Mouse (Mus musculus): ENCODE measurements around the gene Lin7a. TPM values are rescaled to one million over a fixed set of nuclear protein-coding genes. Genes with fewer than 3 reads are reported as not detected.

The Lin7a gene
- polyA plus RNA-seq, 1 experiment from 2014 or later: 25.9 TPM

DNA sequence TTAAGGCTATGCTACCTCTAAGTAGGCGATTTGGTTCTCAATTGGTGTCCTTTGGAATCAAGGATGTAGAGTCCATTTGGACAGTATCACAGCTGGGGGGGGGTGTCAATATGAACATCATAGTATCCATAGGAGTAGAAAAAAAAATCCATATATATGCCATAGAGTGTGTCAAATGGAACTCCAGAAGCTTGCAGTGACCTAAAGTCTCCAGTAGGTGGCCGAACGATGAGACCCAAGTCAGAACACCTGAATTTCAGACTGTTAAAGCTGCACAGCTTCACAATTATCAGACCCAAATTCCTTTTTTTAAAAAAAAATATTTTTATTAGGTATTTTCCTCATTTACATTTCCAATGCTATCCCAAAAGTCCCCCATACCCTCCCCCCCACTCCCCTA, 3.3 kb downstream of the Lin7a start:
- Histone ChIP-seq H3K36me3 (ENCODE audit: control insufficient read depth, insufficient read depth, low read length) (no peaks in the 10 kb centered on the region), H3K4me1 (replicated peaks; ENCODE audit: control insufficient read depth, insufficient read depth, low read length) (no peaks in the 10 kb centered on the region), H3K27me3 (ENCODE audit: control insufficient read depth, insufficient read depth, low read length) (peaks cover 4% of the 10 kb centered on the region; the same call in 1 of the 2 replicates), H3K9ac (ENCODE audit: low read depth, low read length) (no peak overlapping the region), H3K27ac (ENCODE audit: low read depth, low read length) (no peak overlapping the region), H3K4me2 (replicated peaks; ENCODE audit: low read depth, low read length) (no peak overlapping the region), H3K4me3 (ENCODE audit: low read depth, low read length) (no peak overlapping the region), H3K9me3 (ENCODE audit: control insufficient read depth, low read length) (no peaks in the 10 kb centered on the region)
- ATAC-seq (ENCODE audit: low FRiP score) (no peak), DNase-seq (ENCODE audit: low spot score) (peak; percentile 44)
- 63% methylated on average over 3 of the region's 3 CpGs for WGBS

DNA sequence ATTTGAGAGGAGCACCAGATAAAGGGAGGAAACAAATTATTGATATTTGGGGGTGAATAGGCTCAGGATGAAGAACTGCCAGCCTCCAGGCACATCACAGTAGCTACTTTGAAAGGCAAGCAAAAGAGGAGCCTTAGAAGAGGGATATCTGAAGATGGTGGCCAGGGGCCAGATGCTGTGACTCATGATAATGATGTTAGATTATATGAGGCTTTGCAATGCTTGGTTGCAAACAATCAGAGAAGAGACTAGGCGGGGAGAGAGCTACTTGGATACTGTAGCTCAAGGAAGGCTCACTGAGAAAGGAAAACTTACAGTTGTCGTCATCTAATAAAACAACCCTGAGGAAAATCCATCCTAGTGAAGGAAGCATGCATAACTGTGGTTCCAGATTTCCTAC, 5.2 kb downstream of the Lin7a start:
- Histone ChIP-seq H3K36me3 (ENCODE audit: control insufficient read depth, insufficient read depth, low read length) (no peaks in the 10 kb centered on the region), H3K4me3 (ENCODE audit: low read depth, low read length) (no peak overlapping the region), H3K27me3 (ENCODE audit: control insufficient read depth, insufficient read depth, low read length) (peaks cover 2% of the 10 kb centered on the region; the same call in 1 of the 2 replicates), H3K9ac (ENCODE audit: low read depth, low read length) (no peak overlapping the region), H3K27ac (ENCODE audit: low read depth, low read length) (no peak overlapping the region), H3K4me2 (replicated peaks; ENCODE audit: low read depth, low read length) (no peak overlapping the region), H3K9me3 (ENCODE audit: control insufficient read depth, low read length) (no peaks in the 10 kb centered on the region), H3K4me1 (replicated peaks; ENCODE audit: control insufficient read depth, insufficient read depth, low read length) (no peaks in the 10 kb centered on the region)
- no peak for DNase-seq (ENCODE audit: low spot score)
- WGBS: 88% methylated on average over 2 of the region's 2 CpGs
- ATAC-seq (ENCODE audit: low FRiP score): no peak

GRCm38 (mm10) chr10:107293934-107294664, 22.6 kb downstream of the Lin7a start:
- ATAC-seq (ENCODE audit: low FRiP score) (no peak), DNase-seq (ENCODE audit: low spot score) (no peak)
- Histone ChIP-seq H3K27me3 (ENCODE audit: control insufficient read depth, insufficient read depth, low read length) (no peaks in the 10 kb centered on the region), H3K27ac (ENCODE audit: low read depth, low read length) (no peak overlapping the region), H3K36me3 (ENCODE audit: control insufficient read depth, insufficient read depth, low read length) (no peaks in the 10 kb centered on the region), H3K9ac (ENCODE audit: low read depth, low read length) (no peak overlapping the region), H3K4me2 (replicated peaks; ENCODE audit: low read depth, low read length) (no peak overlapping the region), H3K9me3 (ENCODE audit: control insufficient read depth, low read length) (no peaks in the 10 kb centered on the region; the same call in 1 of the 2 replicates), H3K4me1 (replicated peaks; ENCODE audit: control insufficient read depth, insufficient read depth, low read length) (no peaks in the 10 kb centered on the region), H3K4me3 (ENCODE audit: low read depth, low read length) (no peak overlapping the region)
- 72% methylated on average over 7 of the region's 7 CpGs for WGBS

GRCm38 (mm10) chr10:107300587-107301248, 29.2 kb downstream of the Lin7a start:
- ATAC-seq (ENCODE audit: low FRiP score) (no peak), DNase-seq (ENCODE audit: low spot score) (no peak)
- H3K9ac ChIP-seq (ENCODE audit: low read depth, low read length): no peak overlapping the region
- H3K4me3 ChIP-seq (ENCODE audit: low read depth, low read length): no peak overlapping the region
- WGBS: 92% methylated on average over 2 of the region's 2 CpGs
- H3K27me3 ChIP-seq (ENCODE audit: control insufficient read depth, insufficient read depth, low read length): no peaks in the 10 kb centered on the region
- H3K27ac ChIP-seq (ENCODE audit: low read depth, low read length): no peak overlapping the region
- H3K4me1 ChIP-seq (replicated peaks; ENCODE audit: control insufficient read depth, insufficient read depth, low read length): no peaks in the 10 kb centered on the region
- no peaks in the 10 kb centered on the region for H3K9me3 ChIP-seq (ENCODE audit: control insufficient read depth, low read length)
- no peak overlapping the region for H3K4me2 ChIP-seq (replicated peaks; ENCODE audit: low read depth, low read length)
- no peaks in the 10 kb centered on the region for H3K36me3 ChIP-seq (ENCODE audit: control insufficient read depth, insufficient read depth, low read length)

DNA sequence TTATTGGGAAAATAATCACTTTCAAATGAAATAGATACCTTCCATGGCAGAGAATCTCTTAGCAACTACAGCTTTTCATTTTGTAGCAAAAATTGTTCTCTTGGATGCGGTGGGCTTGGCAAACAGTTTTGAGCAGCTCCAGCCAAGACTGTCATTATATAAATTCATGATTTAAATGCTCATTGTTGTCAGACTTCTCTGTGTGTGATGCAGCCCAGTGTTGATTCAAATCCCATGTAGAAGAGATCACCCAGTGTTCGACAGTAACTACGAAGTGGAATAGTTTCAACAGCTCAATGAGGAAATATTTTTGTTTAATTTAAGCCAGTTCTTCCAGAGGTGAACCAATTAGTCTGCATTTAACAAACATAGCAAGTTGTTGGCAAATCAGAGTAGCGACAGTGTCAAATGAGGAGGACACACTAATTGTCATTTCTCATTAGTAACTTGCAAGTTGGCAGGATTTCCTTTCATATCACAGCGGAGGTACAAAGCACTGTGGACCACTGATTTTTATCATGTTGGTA, 39.5 kb downstream of the Lin7a start:
- 90% methylated on average over 5 of the region's 5 CpGs for WGBS
- H3K27ac ChIP-seq (ENCODE audit: low read depth, low read length): no peak overlapping the region
- no peaks in the 10 kb centered on the region for H3K4me1 ChIP-seq (replicated peaks; ENCODE audit: control insufficient read depth, insufficient read depth, low read length)
- no peaks in the 10 kb centered on the region for H3K36me3 ChIP-seq (ENCODE audit: control insufficient read depth, insufficient read depth, low read length)
- DNase-seq (ENCODE audit: low spot score): no peak
- H3K4me3 ChIP-seq (ENCODE audit: low read depth, low read length): no peak overlapping the region
- no peak for ATAC-seq (ENCODE audit: low FRiP score)
- no peaks in the 10 kb centered on the region for H3K9me3 ChIP-seq (ENCODE audit: control insufficient read depth, low read length)
- no peak overlapping the region for H3K4me2 ChIP-seq (replicated peaks; ENCODE audit: low read depth, low read length)
- H3K9ac ChIP-seq (ENCODE audit: low read depth, low read length): no peak overlapping the region
- no peaks in the 10 kb centered on the region for H3K27me3 ChIP-seq (ENCODE audit: control insufficient read depth, insufficient read depth, low read length)

- Histone ChIP-seq H3K9ac (ENCODE audit: low read depth, low read length) (no peak overlapping the region), H3K9me3 (ENCODE audit: control insufficient read depth, low read length) (no peaks in the 10 kb centered on the region), H3K27ac (ENCODE audit: low read depth, low read length) (no peak overlapping the region), H3K27me3 (ENCODE audit: control insufficient read depth, insufficient read depth, low read length) (no peaks in the 10 kb centered on the region), H3K4me2 (replicated peaks; ENCODE audit: low read depth, low read length) (no peak overlapping the region), H3K36me3 (ENCODE audit: control insufficient read depth, insufficient read depth, low read length) (no peaks in the 10 kb centered on the region), H3K4me3 (ENCODE audit: low read depth, low read length) (no peak overlapping the region), H3K4me1 (replicated peaks; ENCODE audit: control insufficient read depth, insufficient read depth, low read length) (no peaks in the 10 kb centered on the region)
- ATAC-seq (ENCODE audit: low FRiP score): no peak
- DNase-seq (ENCODE audit: low spot score): no peak
- 89% methylated on average over 4 of the region's 4 CpGs for WGBS
Observed at GRCm38 (mm10) chr10:107312609-107313008, 41.1 kb downstream of the Lin7a start.

DNA sequence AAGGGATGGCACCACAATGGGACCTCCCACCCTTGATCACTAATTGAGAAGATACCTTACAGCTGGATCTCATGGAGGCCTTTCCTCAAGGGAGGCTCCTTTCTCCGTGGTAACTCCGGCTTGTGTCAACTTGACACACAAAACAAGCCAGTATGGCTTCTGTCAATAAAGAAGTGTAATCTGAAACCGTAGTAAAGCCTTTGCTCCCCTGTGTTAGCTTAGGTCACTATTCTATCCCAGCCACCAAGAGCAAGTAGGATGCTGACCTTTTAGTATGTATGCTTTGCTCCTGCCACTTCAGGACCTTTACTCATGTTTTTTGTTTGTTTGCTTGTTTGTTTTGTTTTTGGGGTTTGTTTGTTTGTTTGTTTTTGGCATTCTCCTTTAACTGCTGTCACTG, 41.9 kb downstream of the Lin7a start:
- no peaks in the 10 kb centered on the region for H3K27me3 ChIP-seq (ENCODE audit: control insufficient read depth, insufficient read depth, low read length)
- no peak for ATAC-seq (ENCODE audit: low FRiP score)
- H3K9me3 ChIP-seq (ENCODE audit: control insufficient read depth, low read length): no peaks in the 10 kb centered on the region
- DNase-seq (ENCODE audit: low spot score): no peak
- no peak overlapping the region for H3K27ac ChIP-seq (ENCODE audit: low read depth, low read length)
- H3K4me1 ChIP-seq (replicated peaks; ENCODE audit: control insufficient read depth, insufficient read depth, low read length): no peaks in the 10 kb centered on the region
- H3K4me2 ChIP-seq (replicated peaks; ENCODE audit: low read depth, low read length): no peak overlapping the region
- H3K36me3 ChIP-seq (ENCODE audit: control insufficient read depth, insufficient read depth, low read length): no peaks in the 10 kb centered on the region
- H3K9ac ChIP-seq (ENCODE audit: low read depth, low read length): no peak overlapping the region
- WGBS: 51% methylated on average over 3 of the region's 3 CpGs
- no peak overlapping the region for H3K4me3 ChIP-seq (ENCODE audit: low read depth, low read length)

DNA sequence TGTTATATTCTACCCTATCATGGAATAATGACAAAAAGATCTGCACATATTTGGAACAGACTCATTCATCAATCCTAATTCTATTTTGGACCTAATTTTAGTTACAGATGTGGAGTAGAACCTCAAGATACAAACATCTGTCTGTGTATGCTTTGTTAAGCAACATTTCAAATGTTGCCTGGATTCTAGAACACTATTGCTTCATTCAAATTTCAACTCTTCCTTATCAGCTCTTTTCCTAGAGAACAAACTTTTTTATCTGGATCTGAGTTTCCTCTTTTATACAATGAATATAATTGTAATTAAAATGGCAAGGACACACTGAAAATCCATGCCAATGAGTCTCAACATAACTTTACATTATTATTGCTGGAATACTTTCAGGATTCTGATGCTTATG, 43.8 kb downstream of the Lin7a start:
- H3K4me3 ChIP-seq (ENCODE audit: low read depth, low read length): no peak overlapping the region
- no peaks in the 10 kb centered on the region for H3K4me1 ChIP-seq (replicated peaks; ENCODE audit: control insufficient read depth, insufficient read depth, low read length)
- no peak for DNase-seq (ENCODE audit: low spot score)
- ATAC-seq (ENCODE audit: low FRiP score): no peak
- no peaks in the 10 kb centered on the region for H3K36me3 ChIP-seq (ENCODE audit: control insufficient read depth, insufficient read depth, low read length)
- no peak overlapping the region for H3K27ac ChIP-seq (ENCODE audit: low read depth, low read length)
- no peak overlapping the region for H3K9ac ChIP-seq (ENCODE audit: low read depth, low read length)
- H3K27me3 ChIP-seq (ENCODE audit: control insufficient read depth, insufficient read depth, low read length): no peaks in the 10 kb centered on the region
- no peak overlapping the region for H3K4me2 ChIP-seq (replicated peaks; ENCODE audit: low read depth, low read length)
- H3K9me3 ChIP-seq (ENCODE audit: control insufficient read depth, low read length): no peaks in the 10 kb centered on the region

DNA sequence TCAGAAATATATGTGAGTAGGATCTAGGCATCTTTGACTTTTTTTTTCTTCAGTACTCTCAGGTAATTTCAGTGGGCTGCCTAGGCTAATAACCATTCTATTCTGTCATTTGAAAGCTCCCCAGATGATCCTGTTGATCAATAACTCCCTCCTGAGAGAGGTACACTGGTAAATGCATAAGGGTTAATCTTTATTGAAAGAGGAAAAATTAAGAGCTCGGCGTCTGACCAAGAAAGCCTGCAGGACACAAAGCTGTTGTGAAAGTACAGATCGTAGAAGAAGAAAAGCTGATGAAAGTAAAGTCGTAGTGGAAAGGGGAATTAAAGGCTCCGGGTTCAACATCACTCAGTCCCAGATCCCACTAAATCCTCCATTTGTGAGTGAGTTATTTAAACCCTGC, 44.2 kb downstream of the Lin7a start:
- H3K36me3 ChIP-seq (ENCODE audit: control insufficient read depth, insufficient read depth, low read length): no peaks in the 10 kb centered on the region
- H3K27ac ChIP-seq (ENCODE audit: low read depth, low read length): no peak overlapping the region
- H3K4me3 ChIP-seq (ENCODE audit: low read depth, low read length): no peak overlapping the region
- no peaks in the 10 kb centered on the region for H3K27me3 ChIP-seq (ENCODE audit: control insufficient read depth, insufficient read depth, low read length)
- H3K9ac ChIP-seq (ENCODE audit: low read depth, low read length): no peak overlapping the region
- H3K4me1 ChIP-seq (replicated peaks; ENCODE audit: control insufficient read depth, insufficient read depth, low read length): no peaks in the 10 kb centered on the region
- no peaks in the 10 kb centered on the region for H3K9me3 ChIP-seq (ENCODE audit: control insufficient read depth, low read length)
- DNase-seq (ENCODE audit: low spot score) (no peak), ATAC-seq (ENCODE audit: low FRiP score) (no peak)
- 82% methylated on average over 5 of the region's 5 CpGs for WGBS
- H3K4me2 ChIP-seq (replicated peaks; ENCODE audit: low read depth, low read length): no peak overlapping the region
